Mouse (Mus musculus) ES-E14 (cell line): ENCODE data around the gene Ccdc9b. TPM values are rescaled to one million over a fixed set of nuclear protein-coding genes. Genes with fewer than 3 reads are reported as not detected.

Experiments
- DNase-seq: peaks from one replicate; pipeline ENCODE4 v3.0.0-alpha.2; 2013; ENCODE audit warnings: low read depth, low spot score
- H3K27ac ChIP-seq: 2 replicates; pipeline ENCODE4 v1.5.1; 2012; ENCODE audit warnings: low read depth, mild to moderate bottlenecking, low read length, moderate library complexity, mixed read lengths; ENCODE audit not compliant: poor library complexity, insufficient read depth, severe bottlenecking
- H3K36me3 ChIP-seq: 2 replicates; pipeline ENCODE4 v1.6.1; 2012; ENCODE audit warnings: mild to moderate bottlenecking, low read length, moderate library complexity, mixed read lengths; ENCODE audit not compliant: control insufficient read depth, poor library complexity, insufficient read depth, severe bottlenecking
- H3K4me1 ChIP-seq, 2 experiments: fragments of 150-350 bp in 1 of 2; sonication (generic) in 1 of 2; 2 replicates each; pipeline ENCODE4 v1.6.1; 2012; ENCODE audit warnings: low read length in 2 of 2, mild to moderate bottlenecking in 1 of 2, mixed read lengths in 1 of 2; ENCODE audit not compliant: control insufficient read depth in 2 of 2, insufficient read depth in 2 of 2, poor library complexity in 1 of 2
- H3K4me3 ChIP-seq, 2 experiments: fragments of 150-350 bp in 1 of 2; sonication (generic) in 1 of 2; 2 replicates each; pipeline ENCODE4 v1.5.1; 2012; ENCODE audit warnings: low read length in 2 of 2, low read depth in 1 of 2, mild to moderate bottlenecking in 1 of 2, mixed read lengths in 1 of 2; ENCODE audit not compliant: insufficient read depth in 1 of 2, poor library complexity in 1 of 2, severe bottlenecking in 1 of 2
- H3K9ac ChIP-seq: 2 replicates; pipeline ENCODE4 v1.6.1; 2012; ENCODE audit warnings: low read depth, mild to moderate bottlenecking, low read length, mixed read lengths; ENCODE audit not compliant: poor library complexity, insufficient read depth, severe bottlenecking
- H3K9me3 ChIP-seq: fragments of 150-350 bp; sonication (generic); 2 replicates; pipeline ENCODE4 v1.6.1; 2012; ENCODE audit warnings: low read depth, mild to moderate bottlenecking, low read length; ENCODE audit not compliant: control insufficient read depth, insufficient read depth
- CHD2 ChIP-seq: IDR thresholded peaks from 2 replicates; pipeline ENCODE4 v1.6.1; 2014; ENCODE audit warnings: mild to moderate bottlenecking, low read depth, low read length, inconsistent platforms
- HCFC1 ChIP-seq: IDR thresholded peaks from 2 replicates; pipeline ENCODE4 v1.6.1; 2012; ENCODE audit warnings: low read length, inconsistent platforms, borderline replicate concordance; ENCODE audit not compliant: insufficient read depth
- MAFK ChIP-seq: IDR thresholded peaks from 2 replicates; pipeline ENCODE4 v1.6.1; 2014; ENCODE audit warnings: mild to moderate bottlenecking, low read depth, low read length, inconsistent platforms; ENCODE audit not compliant: insufficient read depth
- ZC3H11A ChIP-seq: IDR thresholded peaks from 2 replicates; pipeline ENCODE4 v1.6.1; 2012; ENCODE audit warnings: low read depth, mild to moderate bottlenecking, inconsistent platforms, low read length, borderline replicate concordance
- ZNF384 ChIP-seq: IDR thresholded peaks from 2 replicates; pipeline ENCODE4 v1.6.1; 2012; ENCODE audit warnings: low read depth, low read length, inconsistent platforms
- in situ Hi-C, 2 experiments: fragments of 600-800 bp; cut with MboI; formaldehyde crosslinking; loops; one replicate each; pipeline ENCODE4 v1.15.1; 2025; ENCODE audit warnings: low sequenced_read_pairs in 2 of 2, inconsistent platforms in 1 of 2; ENCODE audit not compliant: unreplicated experiment in 2 of 2
- total RNA-seq: library from RNA; depleted of rRNA; stranded (reverse); fragments of 300-350 nt; gene quantifications from 2 replicates; pipeline ENCODE4 v1.2.3, GENCODE M21; 2012; rRNA removed

The Ccdc9b gene
- 1.1 and 3.1 TPM in 2 replicates for total RNA-seq

DNA sequence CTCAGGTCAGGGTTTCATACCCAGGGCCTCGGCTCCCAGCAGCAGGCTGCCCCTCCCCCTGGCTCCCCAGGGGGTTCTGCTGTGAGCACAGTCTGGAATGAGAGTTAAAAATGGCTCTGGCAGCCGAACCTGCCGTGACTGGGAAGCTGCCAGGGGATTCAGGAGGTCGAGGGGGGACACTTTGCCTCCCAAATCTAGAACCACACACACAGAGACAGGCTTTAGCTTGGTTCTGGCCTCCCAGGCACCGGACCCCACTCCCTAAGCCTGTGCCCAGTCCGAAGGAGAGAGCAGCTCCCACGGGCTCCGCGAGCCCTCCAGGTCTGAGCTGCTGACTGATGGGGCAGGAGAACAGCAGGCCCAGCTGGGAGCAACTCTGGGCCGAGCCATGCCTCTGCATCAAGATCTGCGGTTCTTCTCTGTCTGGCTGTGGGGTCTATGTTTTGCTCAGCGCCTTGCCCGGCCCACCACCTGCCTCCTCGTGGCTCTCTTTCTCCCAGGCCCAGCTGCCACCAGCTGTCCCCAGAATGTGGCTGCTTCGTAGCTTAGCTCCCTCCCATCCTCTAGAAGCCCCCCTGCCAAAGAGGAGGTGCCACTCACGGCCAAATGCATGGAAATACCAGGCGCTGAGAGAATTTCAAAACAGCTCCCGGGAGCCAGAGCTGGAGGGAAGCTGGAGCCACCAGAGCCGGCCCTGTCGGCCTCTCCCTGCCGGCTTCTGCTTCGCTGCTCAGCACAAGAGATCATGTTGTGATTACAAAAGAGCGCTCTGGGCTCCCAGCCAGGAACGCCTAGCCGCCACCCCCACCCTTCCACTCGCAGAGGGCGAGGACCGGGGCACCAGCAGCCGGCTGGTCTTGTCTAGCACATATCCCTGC is at the start of gene Ccdc9b:
Ccdc9b (minus strand) TSS at position 756 of the 878 bp plus-strand sequence.
- Histone ChIP-seq H3K4me1 (peaks cover 4 to 17% of the 10 kb centered on the region in 2 experiments), H3K27ac (no peak within 1 kb of the TSS), H3K4me3 (peak within 1 kb of the TSS; percentile 6 to 27; a peak in 3 of 4 replicates), H3K9me3 (no peaks in the 10 kb centered on the region), H3K9ac (peak within 1 kb of the TSS; percentile 6; the same call in 1 of the 2 replicates), H3K36me3 (no peaks in the 10 kb centered on the region)
- no peak for DNase-seq
- no peak for TF ChIP-seq CHD2
- TF ChIP-seq MAFK: no peak
- no peak for TF ChIP-seq ZNF384
- no peak for TF ChIP-seq ZC3H11A
- no peak for TF ChIP-seq HCFC1
- in situ Hi-C loops: no loop called here

GRCm38 (mm10) chr2:118810861-118811260 is 48.4 kb upstream of the Ccdc9b start:
- no peak for DNase-seq
- in situ Hi-C loops: no loop called here
- H3K9me3 ChIP-seq: no peaks in the 10 kb centered on the region
- H3K4me3 ChIP-seq: no peak overlapping the region
- no peaks in the 10 kb centered on the region for H3K36me3 ChIP-seq
- TF ChIP-seq CHD2 (no peak), ZC3H11A (no peak), ZNF384 (no peak), HCFC1 (no peak), MAFK (no peak)
- no peak overlapping the region for H3K27ac ChIP-seq
- no peak overlapping the region for H3K9ac ChIP-seq
- peaks cover 0 to 3% of the 10 kb centered on the region in 2 experiments; a peak in 2 of 4 replicates for H3K4me1 ChIP-seq

DNA sequence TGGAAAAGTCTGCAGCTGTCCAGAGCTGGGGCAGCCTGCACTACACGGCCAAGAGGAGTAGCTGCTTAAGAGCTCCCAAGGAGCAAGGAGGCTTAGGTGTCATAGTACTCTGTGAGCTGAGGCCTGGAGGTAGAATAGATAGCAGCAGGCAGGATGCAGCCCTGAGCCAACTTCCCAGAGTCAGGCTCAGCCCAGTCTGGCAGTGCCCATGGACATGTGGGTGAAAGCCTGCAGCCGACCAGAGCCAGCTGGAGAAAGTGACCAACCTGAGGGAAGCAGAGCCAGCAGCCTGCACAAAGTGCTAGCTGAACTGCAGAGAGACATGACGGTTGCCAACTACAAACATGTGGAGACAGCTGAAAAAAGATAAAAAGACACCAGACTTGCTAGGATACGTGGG is 44.4 kb upstream of the Ccdc9b start:
- H3K4me1 ChIP-seq: no peaks in the 10 kb centered on the region
- no peaks in the 10 kb centered on the region for H3K9me3 ChIP-seq
- no peak for DNase-seq
- no peak for TF ChIP-seq ZC3H11A
- TF ChIP-seq CHD2: no peak
- no peak for TF ChIP-seq HCFC1
- no peak for TF ChIP-seq MAFK
- no peak for TF ChIP-seq ZNF384
- H3K9ac ChIP-seq: no peak overlapping the region
- in situ Hi-C loops: no loop called here
- H3K4me3 ChIP-seq: no peak overlapping the region
- H3K27ac ChIP-seq: no peak overlapping the region
- no peaks in the 10 kb centered on the region for H3K36me3 ChIP-seq

DNA sequence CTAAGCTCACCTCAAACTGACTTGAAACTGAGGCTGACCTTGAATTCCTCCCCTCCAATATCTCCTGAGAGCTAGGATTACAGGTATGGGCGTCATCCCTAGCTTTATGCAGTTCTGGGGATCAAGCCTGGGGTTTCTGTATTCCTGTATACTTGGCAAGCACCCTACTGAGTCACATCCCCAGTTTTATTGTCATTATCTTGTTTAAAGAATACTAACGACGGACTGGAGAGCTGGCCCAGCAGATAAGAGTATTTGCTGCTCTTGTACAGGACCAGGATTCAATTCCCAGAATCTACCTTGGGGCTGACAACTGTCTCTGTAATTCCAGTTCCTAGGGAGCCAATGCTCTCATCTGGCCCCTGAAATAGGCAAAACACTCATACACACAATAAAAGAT is 43.3 kb upstream of the Ccdc9b start:
- in situ Hi-C loops: no loop called here
- TF ChIP-seq MAFK: no peak
- TF ChIP-seq ZNF384: no peak
- TF ChIP-seq ZC3H11A: no peak
- no peak for TF ChIP-seq CHD2
- TF ChIP-seq HCFC1: no peak

More for the DNA sequence above, 43.3 kb upstream of the Ccdc9b start:
- Histone ChIP-seq H3K4me1 (no peaks in the 10 kb centered on the region), H3K36me3 (no peaks in the 10 kb centered on the region), H3K4me3 (no peak overlapping the region), H3K9ac (no peak overlapping the region), H3K27ac (no peak overlapping the region), H3K9me3 (no peaks in the 10 kb centered on the region)
- DNase-seq: no peak
